Mouse (Mus musculus): ENCODE results near the gene Pmfbp1. TPM values are rescaled to one million over a fixed set of nuclear protein-coding genes. Genes with fewer than 3 reads are reported as not detected.

Gene Pmfbp1
- total RNA-seq, 2 experiments from 2014 or later = not detected

DNA sequence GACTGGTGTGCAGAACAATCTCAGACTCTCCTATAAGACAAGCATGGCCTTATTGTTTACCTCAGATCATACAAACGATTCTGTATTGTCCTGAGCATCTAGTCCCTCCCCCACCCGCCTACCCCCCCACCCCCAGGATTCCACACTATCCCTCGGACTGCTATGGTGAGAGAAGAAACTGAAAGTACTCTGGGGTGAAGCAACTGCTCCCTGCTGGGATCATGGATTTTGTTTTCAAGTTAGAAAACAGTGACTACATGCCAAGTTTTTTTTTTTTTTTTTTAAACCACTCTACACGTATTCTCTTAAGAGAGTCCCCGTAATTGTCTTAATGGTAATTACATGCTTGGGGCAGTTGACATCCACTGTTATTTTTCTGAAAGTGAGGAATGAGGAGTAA, 3.6 kb downstream of the Pmfbp1 start:
- intact Hi-C loops (cut with DNase I) = no loop called here
- no peak for DNase-seq

DNA sequence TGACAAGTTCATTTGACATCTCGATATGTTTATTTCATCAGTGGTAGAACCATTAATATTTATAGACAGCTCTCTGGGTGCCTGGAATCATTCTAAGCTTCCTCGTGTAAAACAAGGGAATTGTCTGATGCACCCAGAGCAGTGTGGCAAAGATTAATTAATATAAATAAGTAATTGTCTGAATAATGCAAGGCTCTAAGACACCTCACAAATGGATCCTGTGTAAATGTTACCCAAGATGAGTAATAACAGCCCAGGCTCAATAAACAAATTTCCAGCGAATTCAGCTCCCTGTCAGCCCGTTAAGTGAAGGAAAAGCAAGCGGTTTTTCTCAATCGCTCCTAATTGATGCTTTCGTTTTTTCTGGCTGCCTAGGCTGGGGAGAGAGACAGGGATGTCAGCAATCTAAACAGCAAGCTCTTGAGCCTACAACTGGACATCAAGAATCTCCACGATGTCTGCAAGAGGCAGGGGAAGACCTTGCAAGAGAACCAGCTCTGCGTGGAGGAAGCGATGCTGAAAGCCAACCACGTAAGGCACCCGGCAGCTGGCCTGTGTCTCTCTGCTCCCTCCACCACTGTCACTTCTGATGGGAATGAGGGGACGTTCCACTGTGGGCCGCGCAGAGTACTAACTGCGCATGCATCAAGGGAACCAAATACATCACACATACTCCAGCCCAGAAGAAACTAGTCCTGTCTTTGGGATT, 5.3 kb downstream of the Pmfbp1 start:
- no peak for DNase-seq
- intact Hi-C loops (cut with DNase I) = no loop called here

DNA sequence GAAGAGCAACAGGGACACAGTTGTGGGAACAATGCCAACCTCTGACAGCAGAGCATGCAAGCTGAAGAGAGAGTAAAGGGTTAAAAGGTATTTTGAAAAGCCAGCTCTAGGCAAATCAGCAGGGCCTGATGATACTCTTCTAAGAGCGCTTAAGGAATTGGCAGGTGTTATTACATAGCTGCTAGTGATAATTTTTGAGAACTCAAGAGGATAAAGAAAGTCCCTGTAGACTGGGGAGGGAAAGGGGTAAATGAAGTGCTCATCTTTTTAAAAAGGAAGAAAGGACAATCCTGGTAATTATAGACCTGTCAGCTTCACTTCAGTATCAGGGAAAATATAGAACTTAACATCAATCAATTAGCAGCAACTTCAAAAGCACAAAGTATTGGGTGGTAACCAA, 9.7 kb downstream of the Pmfbp1 start:
- DNase-seq = no peak
- intact Hi-C loops (cut with DNase I) = no loop called here

DNA sequence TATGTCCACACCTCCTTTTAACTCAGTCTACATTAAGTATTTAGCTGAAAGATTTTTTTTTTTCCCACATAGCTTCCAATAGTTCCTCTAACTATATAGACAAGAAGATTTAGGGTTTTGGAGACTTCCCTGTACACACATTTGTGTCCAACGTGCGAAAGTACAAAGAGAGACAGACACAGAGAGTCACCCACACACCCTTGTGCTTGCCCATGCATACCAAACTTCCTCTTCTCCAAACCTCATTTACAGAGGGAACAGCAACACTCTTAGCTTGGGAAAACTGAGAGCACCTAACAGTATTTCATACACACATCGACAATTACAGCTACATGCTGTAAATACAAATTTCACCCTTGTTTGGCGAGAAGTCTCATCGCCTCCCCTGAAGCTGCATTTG, 11.7 kb downstream of the Pmfbp1 start:
- intact Hi-C loops (cut with DNase I) = no loop called here
- DNase-seq = no peak

DNA sequence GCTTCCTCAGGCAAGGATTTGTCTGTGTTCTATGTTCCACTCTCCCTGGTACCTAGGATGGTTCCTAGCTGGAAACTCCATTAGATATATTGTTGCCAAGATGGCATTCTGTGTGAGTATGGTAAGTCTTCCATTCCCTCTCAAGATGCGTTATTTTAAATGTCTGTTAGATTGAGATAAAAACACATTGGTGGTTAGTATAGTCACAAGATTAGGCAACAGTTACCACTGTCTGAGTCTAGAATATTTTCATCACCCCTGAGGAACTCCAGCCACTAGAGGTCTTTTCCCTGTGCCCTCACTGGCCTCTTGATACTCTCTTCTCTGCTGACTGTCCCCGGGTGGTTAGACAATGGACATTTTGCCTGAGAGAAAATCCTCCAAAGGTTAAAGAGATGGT, 30.2 kb downstream of the Pmfbp1 start:
- DNase-seq = no peak
- intact Hi-C loops (cut with DNase I) = no loop called here

DNA sequence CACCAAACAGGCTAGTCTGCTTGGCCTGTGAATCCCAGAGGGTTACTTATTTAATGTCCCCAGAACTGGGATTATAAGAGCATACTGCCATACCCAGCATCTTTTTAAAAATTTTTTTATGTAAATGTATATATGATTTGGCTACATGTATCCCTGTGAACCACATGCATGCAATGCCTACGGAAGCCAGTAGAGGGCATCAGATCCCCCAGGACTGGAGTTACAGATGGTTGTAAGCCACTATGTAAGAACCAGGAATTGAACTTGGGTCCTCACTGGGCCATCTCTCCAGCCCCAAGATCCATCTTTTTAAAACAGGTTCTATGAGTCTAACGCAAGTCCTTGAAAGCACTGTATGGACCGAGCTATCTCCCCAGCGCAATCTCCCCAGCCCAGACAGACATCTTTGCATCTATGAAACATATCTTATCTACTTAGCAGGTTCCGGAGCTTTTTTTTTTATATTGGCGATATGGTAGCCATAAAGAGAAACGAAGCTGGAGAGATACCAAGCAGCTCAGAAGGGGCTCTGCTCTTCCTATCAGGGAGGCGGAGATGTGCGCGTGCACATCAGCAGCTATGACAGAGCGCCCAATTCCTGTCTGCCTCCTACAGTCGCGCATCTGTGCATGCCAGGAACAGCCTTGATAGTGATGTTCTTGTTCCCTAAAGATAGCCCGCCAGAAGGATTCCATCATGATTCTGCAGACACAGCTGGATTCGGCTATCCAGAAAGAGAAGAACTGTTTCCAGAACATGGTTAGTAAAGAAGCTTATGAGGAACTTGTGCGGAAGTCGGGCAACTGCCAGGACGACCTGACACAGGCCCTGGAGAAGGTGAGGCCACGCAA, 41.5 kb downstream of the Pmfbp1 start:
- intact Hi-C loops (cut with DNase I) = loop anchor here (5.0 to 10.0 kb wide), 2 partner anchors 1718 to 1931 kb away; no protein-coding TSS in a partner anchor

DNA sequence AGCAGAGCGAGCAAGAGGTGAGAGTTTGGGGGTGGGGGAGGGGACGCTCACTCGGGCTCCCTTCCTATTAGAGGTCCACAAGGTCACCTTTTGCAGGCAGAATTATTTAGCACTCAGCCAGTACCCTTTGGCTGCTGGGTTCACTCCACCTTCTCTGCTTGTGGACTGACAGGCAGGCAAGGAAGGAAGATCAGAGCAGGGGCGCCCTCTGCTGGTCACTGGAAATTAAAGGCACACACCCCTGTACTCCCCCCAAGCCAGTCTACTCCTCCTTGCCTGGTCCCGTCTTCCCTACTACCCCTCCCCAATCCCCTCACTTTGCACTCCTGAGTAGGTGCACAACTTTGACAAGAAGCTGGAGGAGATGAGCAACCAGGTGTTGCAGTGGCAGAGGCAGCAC, 42.9 kb downstream of the Pmfbp1 start:
- intact Hi-C loops (cut with DNase I) = loop anchor here (5.0 to 10.0 kb wide), 2 partner anchors 1719 to 1932 kb away; no protein-coding TSS in a partner anchor
- DNase-seq = peak; percentile 66 to 79

More for the DNA sequence above, 41.5 kb downstream of the Pmfbp1 start:
- DNase-seq = peak; percentile 19 to 38

DNA sequence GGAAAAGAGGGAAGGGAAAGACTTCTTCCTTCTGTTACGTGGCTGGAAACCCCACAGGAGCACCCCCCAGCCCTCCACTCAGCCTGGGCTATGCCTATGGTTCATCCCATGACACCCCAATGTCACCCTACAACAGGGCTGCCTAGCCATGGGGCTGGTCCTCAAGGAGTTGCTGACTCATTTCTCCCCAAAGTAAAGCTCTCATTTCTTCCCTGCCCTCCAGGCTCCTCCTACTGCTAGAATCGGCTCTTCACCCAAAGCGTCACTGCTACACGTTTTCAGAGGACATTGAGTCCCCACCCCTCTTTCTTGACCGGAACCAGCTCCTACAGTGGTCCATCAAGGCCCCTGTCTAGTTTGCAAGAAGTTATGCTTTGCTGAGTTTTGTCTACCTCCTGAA, 48.3 kb downstream of the Pmfbp1 start:
- no peak for DNase-seq
- intact Hi-C loops (cut with DNase I) = no loop called here

DNA sequence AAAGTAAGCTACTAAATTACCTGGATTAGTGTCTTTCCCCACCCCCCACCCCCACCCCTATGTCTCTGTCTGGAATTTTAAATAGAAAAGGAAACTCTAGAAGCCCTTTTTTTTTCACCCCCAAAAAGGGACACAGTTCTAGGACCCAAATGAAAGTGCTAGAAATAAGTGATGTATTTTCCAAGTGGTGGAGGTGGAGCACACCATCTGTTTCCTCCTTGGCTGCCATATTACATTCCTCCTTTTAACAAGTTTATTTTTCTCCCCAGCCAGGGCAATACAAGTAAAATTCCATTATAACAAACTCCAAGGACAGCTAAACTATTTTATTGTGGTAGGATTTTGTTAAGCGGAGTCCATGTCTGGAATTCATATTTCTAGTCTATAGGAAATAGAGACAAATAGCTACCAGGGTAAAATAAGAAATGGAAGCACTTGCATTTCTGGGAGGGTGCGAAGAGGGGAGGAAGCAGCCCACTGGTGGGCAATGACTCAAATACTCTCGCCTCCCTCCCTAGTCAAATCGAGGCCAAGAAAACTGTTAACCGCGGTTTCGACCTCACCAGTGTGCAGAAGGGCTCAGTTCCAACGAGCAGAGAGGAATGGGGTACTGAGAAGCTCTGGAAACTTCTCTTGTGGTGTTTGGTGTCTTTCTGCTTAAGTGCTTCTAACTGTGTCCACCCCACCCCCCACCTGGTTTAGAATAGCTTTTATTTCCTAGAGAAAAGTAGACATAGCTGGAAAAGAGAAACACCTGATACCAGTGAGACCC, 49.1 kb downstream of the Pmfbp1 start:
- intact Hi-C loops (cut with DNase I) = no loop called here
- DNase-seq = no peak

DNA sequence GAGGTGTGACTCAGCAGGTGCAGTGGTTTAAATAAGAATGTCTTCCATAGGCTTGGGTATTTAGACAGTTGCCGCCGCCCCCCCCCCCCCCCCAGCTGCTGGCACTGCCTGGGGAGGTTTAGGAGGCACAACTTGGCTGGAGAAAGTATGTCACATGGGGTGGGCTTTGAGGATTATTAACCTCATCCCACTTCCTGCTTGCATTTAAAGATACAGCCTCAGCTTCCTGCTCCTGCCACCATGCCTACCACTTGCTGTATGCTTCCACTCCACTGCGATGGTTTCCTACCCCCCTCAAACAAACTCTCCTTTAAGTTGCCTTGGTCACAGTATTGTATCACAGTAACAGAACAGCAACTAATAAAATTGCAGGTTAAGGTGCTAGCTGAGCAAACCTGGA, 50.2 kb downstream of the Pmfbp1 start:
- DNase-seq = no peak
- intact Hi-C loops (cut with DNase I) = no loop called here

DNA sequence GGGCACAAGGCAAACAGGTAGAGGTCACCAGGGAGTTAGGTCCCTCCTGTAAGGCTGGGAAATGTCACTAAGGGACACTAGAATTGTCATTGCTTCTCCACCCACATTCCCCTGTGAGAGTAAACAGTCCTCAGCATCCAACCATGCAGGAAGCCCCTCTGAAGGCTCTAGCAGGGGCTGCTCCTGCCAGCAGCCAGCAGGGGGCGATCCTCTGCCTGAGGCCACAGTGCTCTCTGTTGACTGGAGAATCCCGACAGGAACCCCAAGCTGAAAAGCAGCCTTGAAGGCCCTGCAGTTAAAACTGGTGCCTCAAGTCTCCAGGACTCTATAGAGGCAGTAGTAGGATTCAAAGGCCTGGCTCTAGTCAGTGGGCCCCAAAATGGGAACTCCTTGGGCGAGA, 57.8 kb downstream of the Pmfbp1 start:
- DNase-seq = no peak
- intact Hi-C loops (cut with DNase I) = no loop called here

DNA sequence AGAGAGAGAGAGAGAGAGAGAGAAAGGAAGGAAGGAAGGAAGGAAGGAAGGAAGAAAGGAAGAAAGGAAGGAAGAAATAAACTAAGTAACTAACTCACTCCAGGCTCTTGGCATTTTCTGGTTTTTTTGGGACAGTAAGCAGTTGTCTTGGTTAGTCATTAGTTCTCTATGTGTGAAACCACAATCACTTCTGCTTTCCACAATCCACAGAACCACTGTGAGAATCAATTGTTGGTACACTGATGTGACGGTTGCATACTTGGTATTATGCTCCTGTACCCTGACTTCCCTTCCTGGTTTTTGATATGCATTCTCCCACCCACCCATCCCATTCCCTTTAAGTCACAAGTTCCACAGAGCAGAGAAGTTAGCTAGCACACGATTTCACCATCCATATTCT, 70.1 kb downstream of the Pmfbp1 start:
- no peak for DNase-seq
- intact Hi-C loops (cut with DNase I) = loop anchor here (10.0 kb wide), 1 partner anchor 1979 kb away; the partner anchor contains the start of gene Psmd7

DNA sequence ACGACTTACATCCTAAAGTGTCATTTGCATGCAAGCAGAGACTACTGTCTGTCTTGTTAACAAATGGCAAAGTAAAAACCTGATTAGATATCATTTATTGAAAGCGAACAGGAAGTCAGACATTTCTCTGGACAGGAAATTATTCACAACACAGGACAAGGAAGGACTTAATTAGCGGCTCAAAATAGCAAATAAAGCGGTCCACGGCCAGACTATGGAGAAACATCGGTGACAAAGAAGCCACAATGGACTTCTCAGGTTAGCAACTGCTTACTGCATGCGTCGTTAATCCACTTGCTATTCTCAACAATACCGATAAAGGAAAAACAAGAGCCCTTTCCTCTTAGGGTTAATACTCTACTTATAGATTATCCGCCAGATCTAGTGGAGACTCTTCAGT, 70.9 kb downstream of the Pmfbp1 start:
- intact Hi-C loops (cut with DNase I) = loop anchor here (1.0 to 10.0 kb wide), 3 partner anchors 44 to 1980 kb away; partner anchors contain the start of genes Ap1g1, Dhodh and Psmd7

DNA sequence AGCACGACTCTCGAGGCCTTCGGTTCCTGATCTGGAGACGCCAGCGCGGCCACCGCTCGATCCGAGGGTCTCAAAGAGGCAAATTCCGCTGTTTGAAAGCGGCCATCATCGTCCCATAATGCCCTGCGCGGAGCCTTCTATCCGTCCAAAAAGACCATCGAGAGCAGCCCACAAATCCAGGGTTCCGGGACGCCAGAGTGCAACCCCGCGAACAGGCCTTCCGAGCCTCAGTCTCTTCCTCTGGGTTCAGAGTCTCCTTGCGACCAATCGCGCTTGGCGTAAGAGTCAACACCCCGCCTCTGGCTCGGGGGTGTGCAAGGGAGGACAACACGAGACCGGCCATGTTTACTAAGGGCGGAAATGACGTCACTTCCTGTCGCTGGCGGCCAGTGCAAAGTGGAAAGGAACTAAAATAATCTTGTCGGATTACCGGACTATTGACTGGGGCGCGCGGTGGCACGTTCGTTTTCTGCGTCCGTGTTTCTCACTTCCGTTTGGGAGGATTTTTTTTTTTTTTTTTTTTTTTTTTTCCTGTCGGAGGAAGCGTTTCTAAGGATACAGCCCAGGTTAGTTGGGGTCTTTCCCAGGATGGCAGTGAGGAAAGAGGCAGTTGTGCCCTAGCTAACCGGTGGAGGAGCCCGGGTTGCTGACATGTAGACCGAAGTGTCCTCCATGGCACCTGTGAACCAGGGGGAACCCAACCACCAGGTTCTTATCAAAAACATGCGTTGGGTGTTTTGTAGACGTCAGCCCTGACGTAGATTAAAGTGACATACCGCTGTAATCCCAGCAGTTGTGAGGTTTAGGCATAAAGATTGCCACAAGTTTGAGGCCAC, 71.9 kb downstream of the Pmfbp1 start, which contains the start of the genes Dhx38 and Txnl4b:
Dhx38 (minus strand) TSS at position 364 of the 836 bp plus-strand sequence.
Txnl4b (plus strand) TSS at position 395 of the 836 bp plus-strand sequence.
- peak; percentile 98 to 99 for DNase-seq
- intact Hi-C loops (cut with DNase I) = loop anchor here (1.0 to 10.0 kb wide), 3 partner anchors 43 to 1981 kb away; partner anchors contain the start of genes Ap1g1, Dhodh and Psmd7

More for the DNA sequence above, 70.9 kb downstream of the Pmfbp1 start:
- no peak for DNase-seq

DNA sequence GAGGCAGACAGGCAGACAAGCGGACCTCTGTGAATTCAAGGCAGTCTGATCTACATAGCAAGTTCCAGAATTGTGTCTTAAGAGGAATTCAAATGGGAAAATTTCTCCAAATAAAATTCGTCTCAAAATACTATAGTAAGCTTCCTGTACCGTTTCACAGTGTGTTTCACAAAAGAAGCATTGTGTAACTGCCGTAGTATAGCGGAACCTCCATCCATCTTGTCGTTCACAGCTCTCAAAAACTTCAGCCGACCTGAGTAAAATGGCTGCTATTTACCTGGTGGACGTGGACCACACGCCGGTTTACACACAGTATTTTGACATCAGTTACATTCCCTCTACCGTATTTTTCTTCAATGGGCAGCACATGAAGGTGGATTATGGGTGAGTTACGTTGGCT, 77.3 kb downstream of the Pmfbp1 start:
- no peak for DNase-seq
- intact Hi-C loops (cut with DNase I) = no loop called here

DNA sequence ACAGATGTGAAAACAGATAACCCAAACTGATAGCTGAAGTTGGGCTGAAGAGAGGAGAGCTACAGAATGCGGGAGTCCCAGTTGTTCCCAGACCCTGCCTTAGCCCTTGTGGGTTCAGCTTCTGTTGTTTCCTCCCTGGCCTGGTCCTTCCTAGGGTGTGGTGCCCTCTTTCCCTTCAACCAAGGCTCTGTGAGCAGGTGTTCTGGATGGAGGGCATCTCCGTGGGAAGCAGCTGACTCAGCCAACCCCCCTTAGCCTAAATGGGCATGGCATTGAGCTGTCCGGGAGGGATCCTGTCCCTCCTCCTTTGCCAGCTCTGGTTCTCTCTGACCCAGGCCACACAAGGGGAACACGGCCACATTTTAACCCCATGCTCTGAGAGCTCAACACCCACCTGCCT, 82.5 kb downstream of the Pmfbp1 start:
- no peak for DNase-seq
- intact Hi-C loops (cut with DNase I) = no loop called here

DNA sequence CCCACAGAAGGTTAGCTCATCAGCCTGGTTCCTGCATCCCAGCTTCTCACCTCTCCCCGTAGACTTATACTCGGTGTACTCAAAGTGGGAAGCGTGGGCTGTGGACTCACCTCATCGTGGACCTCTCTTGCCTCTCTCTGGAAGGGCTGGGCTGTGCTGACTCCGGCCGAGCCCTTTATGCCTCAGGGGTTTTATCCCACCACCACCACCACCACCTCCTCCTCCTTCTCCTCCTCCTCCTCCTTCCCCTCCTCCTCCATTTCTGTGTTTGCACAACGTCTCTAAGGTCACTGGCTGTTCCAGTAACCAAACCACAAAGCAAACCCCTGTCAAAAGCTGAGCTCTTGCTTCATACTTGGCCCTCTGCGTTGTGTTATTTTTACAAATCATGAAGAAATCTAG, 85.1 kb downstream of the Pmfbp1 start, which contains the start of gene Hp:
Hp (minus strand) TSS at position 273 of the 402 bp plus-strand sequence.
- intact Hi-C loops (cut with DNase I) = no loop called here
- no peak for DNase-seq

DNA sequence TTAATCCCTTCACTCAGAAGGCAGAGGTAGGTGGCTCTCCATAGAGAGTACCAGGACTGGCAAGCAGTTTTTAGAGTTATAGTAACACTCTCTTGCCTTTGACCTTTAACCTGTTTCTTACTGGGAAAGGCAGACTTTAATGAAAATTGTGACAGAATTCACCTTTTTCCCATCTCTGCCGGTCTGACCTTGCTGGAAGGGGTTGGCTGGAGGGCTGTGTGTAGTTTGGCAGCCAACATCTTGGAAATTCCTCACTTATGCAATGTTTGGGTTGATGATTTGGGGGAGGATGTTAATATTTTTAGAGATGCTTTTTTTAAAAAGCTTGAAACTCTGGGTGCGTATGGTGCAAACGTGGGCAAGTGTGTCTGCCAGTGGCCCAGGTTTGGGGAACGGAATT, 90.5 kb downstream of the Pmfbp1 start:
- intact Hi-C loops (cut with DNase I) = no loop called here
- DNase-seq = no peak

DNA sequence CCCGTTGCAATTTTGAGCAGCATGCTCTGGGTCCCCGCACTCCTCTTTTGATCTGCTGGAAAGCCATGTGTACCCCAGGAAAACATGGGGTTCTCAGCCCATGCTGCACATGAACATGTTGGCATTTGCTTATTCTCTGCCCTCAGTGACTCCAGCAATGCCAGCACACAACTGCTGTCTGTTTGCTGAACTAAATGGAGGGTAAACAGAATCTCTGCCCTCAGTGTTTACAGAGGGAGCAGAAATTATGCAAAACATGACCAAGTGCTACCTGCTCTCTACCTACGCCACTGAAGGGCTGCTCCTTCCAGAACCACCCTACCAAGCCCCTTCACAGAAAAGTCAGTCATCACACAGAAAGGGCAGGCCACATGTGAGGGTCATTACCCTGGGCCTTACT, 91.0 kb downstream of the Pmfbp1 start:
- intact Hi-C loops (cut with DNase I) = no loop called here
- no peak for DNase-seq

DNA sequence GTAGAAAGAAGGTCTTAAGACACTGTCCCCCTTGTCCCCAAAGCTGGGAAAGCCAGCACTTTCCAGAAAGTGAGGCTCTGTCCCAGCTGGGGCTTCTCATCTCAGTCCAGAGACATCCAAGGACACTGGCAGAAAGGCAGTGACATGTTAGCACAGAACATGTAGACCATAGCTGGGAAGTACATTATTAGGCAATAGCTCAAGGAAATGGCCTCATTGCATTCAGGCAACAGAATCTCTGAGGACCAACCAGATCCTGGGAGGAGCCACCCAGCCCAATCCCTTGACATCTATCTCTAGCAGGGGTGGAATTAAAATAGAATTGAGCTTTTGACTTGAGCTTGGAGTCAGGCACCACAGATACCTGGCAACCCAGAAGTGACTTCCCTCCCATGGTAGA, 91.8 kb downstream of the Pmfbp1 start:
- intact Hi-C loops (cut with DNase I) = no loop called here
- no peak for DNase-seq
